Mouse (Mus musculus): ENCODE measurements around the gene Hnrnpf.

GRCm38 (mm10) chr6:117897800-117898199, 2.3 kb upstream of the Hnrnpf start:
- TF ChIP-seq CTCF (conservative IDR thresholded peaks at IDR 0.05; ENCODE audit: insufficient read depth, insufficient read length, low read depth, low read length): no peak
- no peak for TF ChIP-seq POLR2A (IDR thresholded peaks at IDR 0.05; ENCODE audit: low read depth, low read length)

Data from kidney, adult 2 months (tissue).